Mouse (Mus musculus) CH12.LX (cell line): ENCODE measurements at regions not wholly inside any gene's neighbourhood (a gene's known extent, or its start where the extent isn't known, plus 50 kb on each side); places are given as distances from the start of the nearest gene placed in this dataset.

Experiments
- DNase-seq: peaks from one replicate; pipeline ENCODE4 v3.0.0-alpha.2; 2013; ENCODE audit errors: extremely low read depth
- H3K27ac ChIP-seq: 2 replicates; pipeline ENCODE4 v1.5.1; 2012; ENCODE audit warnings: low read depth, mild to moderate bottlenecking, control low read depth, moderate library complexity; ENCODE audit not compliant: insufficient read depth
- H3K27me3 ChIP-seq: replicated peaks from 2 replicates; pipeline ENCODE3; 2012; ENCODE audit warnings: inconsistent platforms
- H3K36me3 ChIP-seq, 2 experiments: replicated peaks in 1 of 2; 2 replicates each; pipeline versions ENCODE3 to v1.6.1; 2012; ENCODE audit warnings: inconsistent platforms in 1 of 2, low read length in 1 of 2, mild to moderate bottlenecking in 1 of 2, mixed read lengths in 1 of 2, moderate library complexity in 1 of 2; ENCODE audit not compliant: control insufficient read depth in 1 of 2, insufficient read depth in 1 of 2
- H3K4me1 ChIP-seq, 2 experiments: 2 replicates each; pipeline ENCODE4 v1.6.1; 2012; ENCODE audit warnings: inconsistent platforms in 1 of 2, moderate library complexity in 1 of 2; ENCODE audit not compliant: insufficient read depth in 2 of 2, control insufficient read depth in 1 of 2
- H3K4me2 ChIP-seq: 2 replicates; pipeline ENCODE4 v1.6.1; 2012; ENCODE audit warnings: low read depth, mild to moderate bottlenecking, control low read depth; ENCODE audit not compliant: poor library complexity, insufficient read depth, severe bottlenecking
- H3K4me3 ChIP-seq, 3 experiments: fragments of 150-350 bp in 1 of 3; sonication (generic) in 1 of 3; replicated peaks in 1 of 3; 2 replicates each; pipeline versions ENCODE3 to v1.5.1; 2011 to 2012; ENCODE audit warnings: low read depth in 2 of 3, low read length in 2 of 3, mild to moderate bottlenecking in 2 of 3, moderate library complexity in 2 of 3, control low read depth in 1 of 3, improper control_type of control experiment in 1 of 3, inconsistent platforms in 1 of 3, mixed read lengths in 1 of 3; ENCODE audit not compliant: poor library complexity in 1 of 3
- H3K79me2 ChIP-seq: replicated peaks from 2 replicates; pipeline ENCODE4 v1.6.1; 2012; ENCODE audit warnings: mild to moderate bottlenecking, moderate library complexity; ENCODE audit not compliant: control insufficient read depth, poor library complexity, insufficient read depth, severe bottlenecking; ENCODE audit errors: extremely low read depth
- H3K9ac ChIP-seq: 2 replicates; pipeline ENCODE4 v1.6.1; 2012; ENCODE audit warnings: low read depth, mild to moderate bottlenecking, control low read depth, moderate library complexity; ENCODE audit not compliant: insufficient read depth
- H3K9me3 ChIP-seq: replicated peaks from 2 replicates; pipeline ENCODE3; 2012; ENCODE audit warnings: low read length, inconsistent platforms, mixed read lengths
- CHD1 ChIP-seq: IDR thresholded peaks from 2 replicates; pipeline ENCODE4 v1.6.1; 2012; ENCODE audit warnings: low read depth, low read length, improper control_type of control experiment, inconsistent platforms
- CHD2 ChIP-seq: IDR thresholded peaks from 2 replicates; pipeline ENCODE4 v1.6.1; 2011; ENCODE audit warnings: low read length, improper control_type of control experiment
- CTCF ChIP-seq, 2 experiments: IDR thresholded peaks in 1 of 2; conservative IDR thresholded peaks in 1 of 2; 2 replicates each; pipeline ENCODE4 v1.5.1; 2011 to 2012; ENCODE audit warnings: low read depth in 2 of 2, low read length in 2 of 2, improper control_type of control experiment in 1 of 2, inconsistent platforms in 1 of 2, mild to moderate bottlenecking in 1 of 2, moderate library complexity in 1 of 2
- E2F4 ChIP-seq: IDR thresholded peaks from 2 replicates; pipeline ENCODE4 v1.6.1; 2011; ENCODE audit warnings: low read depth, low read length, improper control_type of control experiment; ENCODE audit not compliant: insufficient replicate concordance
- EP300 ChIP-seq: IDR thresholded peaks from 2 replicates; pipeline ENCODE4 v1.6.1; 2011; ENCODE audit warnings: low read length, improper control_type of control experiment
- ETS1 ChIP-seq: conservative IDR thresholded peaks from 2 replicates; pipeline ENCODE4 v1.6.1; 2012; ENCODE audit warnings: low read depth, mild to moderate bottlenecking, inconsistent platforms, low read length, improper control_type of control experiment, moderate library complexity
- GABPA ChIP-seq: IDR thresholded peaks from 2 replicates; pipeline ENCODE4 v1.6.1; 2012; ENCODE audit warnings: low read depth, low read length, improper control_type of control experiment, inconsistent platforms; ENCODE audit not compliant: insufficient replicate concordance
- IRF4 ChIP-seq: IDR thresholded peaks from 2 replicates; pipeline ENCODE4 v1.6.1; 2014; ENCODE audit warnings: low read depth, mild to moderate bottlenecking, inconsistent platforms, low read length, improper control_type of control experiment
- KAT2A ChIP-seq: IDR thresholded peaks from 2 replicates; pipeline ENCODE4 v1.6.1; 2012; ENCODE audit warnings: low read length, improper control_type of control experiment, inconsistent platforms; ENCODE audit not compliant: insufficient replicate concordance
- MAFK ChIP-seq: IDR thresholded peaks from 2 replicates; pipeline ENCODE4 v1.6.1; 2011; ENCODE audit warnings: low read length, improper control_type of control experiment; ENCODE audit not compliant: insufficient replicate concordance
- MAX ChIP-seq: IDR thresholded peaks from 2 replicates; pipeline ENCODE4 v1.6.1; 2011; ENCODE audit warnings: low read length, improper control_type of control experiment
- MAZ ChIP-seq: IDR thresholded peaks from 2 replicates; pipeline ENCODE4 v1.6.1; 2012; ENCODE audit warnings: low read depth, mild to moderate bottlenecking, inconsistent platforms, low read length, improper control_type of control experiment, moderate library complexity
- MYC ChIP-seq: IDR thresholded peaks from 2 replicates; pipeline ENCODE4 v1.6.1; 2011; ENCODE audit warnings: low read depth, mild to moderate bottlenecking, improper control_type of control experiment, low read length
- NELFE ChIP-seq: IDR thresholded peaks from 2 replicates; pipeline ENCODE4 v1.6.1; 2011; ENCODE audit warnings: low read depth, low read length, improper control_type of control experiment
- POLR2A ChIP-seq: IDR thresholded peaks from 2 replicates; pipeline ENCODE4 v1.6.1; 2011; ENCODE audit warnings: low read depth, mild to moderate bottlenecking, improper control_type of control experiment, low read length
- RAD21 ChIP-seq: IDR thresholded peaks from 2 replicates; pipeline ENCODE4 v1.6.1; 2011; ENCODE audit warnings: low read depth, mild to moderate bottlenecking, low read length, improper control_type of control experiment, moderate library complexity
- RCOR1 ChIP-seq: conservative IDR thresholded peaks from 2 replicates; pipeline ENCODE4 v1.6.1; 2012; ENCODE audit warnings: low read depth, mild to moderate bottlenecking, inconsistent platforms, low read length, improper control_type of control experiment
- SMC3 ChIP-seq: IDR thresholded peaks from 2 replicates; pipeline ENCODE4 v1.6.1; 2011; ENCODE audit warnings: low read depth, low read length, improper control_type of control experiment
- USF2 ChIP-seq: conservative IDR thresholded peaks from 2 replicates; pipeline ENCODE4 v1.6.1; 2011; ENCODE audit warnings: low read depth, low read length, improper control_type of control experiment
- ZC3H11A ChIP-seq: IDR thresholded peaks from 2 replicates; pipeline ENCODE4 v1.6.1; 2012; ENCODE audit warnings: low read depth, mild to moderate bottlenecking, inconsistent platforms, low read length, improper control_type of control experiment
- ZKSCAN1 ChIP-seq: IDR thresholded peaks from 2 replicates; pipeline ENCODE4 v1.6.1; 2012; ENCODE audit warnings: low read depth, inconsistent platforms, low read length, improper control_type of control experiment, borderline replicate concordance
- dilution Hi-C: fragments of 300-500 bp; cut with MboI; formaldehyde crosslinking; loops from 2 replicates; pipeline ENCODE4 v1.14.3; 2020; ENCODE audit warnings: low sequenced_read_pairs; ENCODE audit not compliant: extremely low pct_unique_long_range_greater_than_20kb, extremely low pct_ligation_motif_present
- in situ Hi-C: fragments of 300-500 bp; cut with MboI; formaldehyde crosslinking; loops from 3 replicates; pipeline ENCODE4 v1.14.3; 2019; ENCODE audit warnings: low sequenced_read_pairs, low pct_ligation_motif_present, low pct_unique_long_range_greater_than_20kb, mixed read lengths

DNA sequence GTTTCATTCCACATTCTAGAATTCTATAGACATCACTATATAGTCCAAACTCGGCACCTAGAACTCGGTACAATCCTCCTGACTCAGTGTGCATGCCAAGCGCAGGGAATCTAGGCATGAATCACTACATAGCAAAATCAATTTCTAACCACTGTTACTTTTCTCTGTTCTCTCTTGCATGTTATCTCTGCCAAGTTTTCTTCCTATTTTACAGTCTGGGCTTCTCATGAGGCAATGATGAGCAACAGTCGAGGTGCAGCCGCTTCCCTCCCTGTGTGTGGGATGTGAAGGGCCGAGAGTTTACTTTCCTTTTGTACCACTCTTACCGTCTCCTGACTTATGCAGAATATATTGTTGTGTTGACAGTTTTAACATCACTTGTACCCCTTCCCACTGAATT is 204.4 kb upstream of the Klf12 start:
- dilution Hi-C loops (no loop called here), in situ Hi-C loops (no loop called here)
- Histone ChIP-seq H3K4me3 (no peak overlapping the region), H3K36me3 (no peaks in the 10 kb centered on the region), H3K9ac (no peak overlapping the region), H3K79me2 (no peaks in the 10 kb centered on the region), H3K9me3 (peaks cover 5% of the 10 kb centered on the region), H3K27ac (no peak overlapping the region), H3K4me1 (peaks cover 3 to 8% of the 10 kb centered on the region in 2 experiments), H3K27me3 (no peaks in the 10 kb centered on the region), H3K4me2 (no peak overlapping the region)
- TF ChIP-seq KAT2A (no peak), CHD2 (no peak), GABPA (no peak), ETS1 (no peak), MYC (no peak), MAZ (no peak), MAX (no peak), CHD1 (no peak), EP300 (no peak), NELFE (no peak), E2F4 (no peak), ZC3H11A (no peak), RCOR1 (no peak), SMC3 (no peak), IRF4 (no peak), RAD21 (no peak), USF2 (no peak), MAFK (no peak)
- DNase-seq: no peak

DNA sequence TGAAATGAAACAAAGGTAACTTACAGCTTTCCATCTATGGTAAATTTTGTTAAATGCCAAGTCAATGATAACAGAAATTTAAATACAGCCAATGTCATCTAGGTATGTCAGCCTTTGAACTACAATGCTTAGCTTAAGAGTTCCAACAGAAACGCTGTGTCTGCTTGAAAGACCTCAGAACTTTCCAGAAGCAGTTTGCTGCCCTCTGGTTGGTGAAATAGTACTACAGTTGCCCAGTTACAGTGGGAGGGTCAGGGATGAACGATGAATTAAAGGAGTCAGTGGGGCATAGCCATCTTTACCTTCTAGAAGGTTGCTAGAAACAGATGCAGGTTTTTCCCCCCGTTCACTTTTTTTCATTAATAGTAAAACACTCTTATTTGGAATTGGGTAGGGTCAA is 201.0 kb upstream of the Klf12 start:
- Histone ChIP-seq H3K27ac (no peak overlapping the region), H3K79me2 (no peaks in the 10 kb centered on the region), H3K9me3 (peaks cover 5% of the 10 kb centered on the region), H3K27me3 (no peaks in the 10 kb centered on the region), H3K4me2 (no peak overlapping the region), H3K4me3 (no peak overlapping the region), H3K9ac (no peak overlapping the region), H3K4me1 (no peaks in the 10 kb centered on the region), H3K36me3 (no peaks in the 10 kb centered on the region)
- in situ Hi-C loops: no loop called here
- dilution Hi-C loops: no loop called here
- TF ChIP-seq MAFK (0 out of 2 replicates have a peak, but pooled peaks have one; percentile 50), POLR2A (no peak), CTCF (conservative IDR thresholded peaks at IDR 0.05 in 1 of 2, IDR thresholded peaks at IDR 0.05 in 1 of 2; ENCODE audit: low read depth in 2 of 2, low read length in 2 of 2) (peak in 1 of 2 experiments; percentile 61; a peak in 2 of 4 replicates), MAX (no peak), RAD21 (peak; percentile 65), ZKSCAN1 (no peak), SMC3 (peak; percentile 71)
- no peak for DNase-seq
